Mouse (Mus musculus): ENCODE results near the gene Nup214. TPM values are rescaled to one million over a fixed set of nuclear protein-coding genes. Genes with fewer than 3 reads are reported as not detected.

Gene Nup214
- total and polyA plus RNA-seq, 3 experiments, result 33.1 to 90.8 (median 55.5) TPM

DNA sequence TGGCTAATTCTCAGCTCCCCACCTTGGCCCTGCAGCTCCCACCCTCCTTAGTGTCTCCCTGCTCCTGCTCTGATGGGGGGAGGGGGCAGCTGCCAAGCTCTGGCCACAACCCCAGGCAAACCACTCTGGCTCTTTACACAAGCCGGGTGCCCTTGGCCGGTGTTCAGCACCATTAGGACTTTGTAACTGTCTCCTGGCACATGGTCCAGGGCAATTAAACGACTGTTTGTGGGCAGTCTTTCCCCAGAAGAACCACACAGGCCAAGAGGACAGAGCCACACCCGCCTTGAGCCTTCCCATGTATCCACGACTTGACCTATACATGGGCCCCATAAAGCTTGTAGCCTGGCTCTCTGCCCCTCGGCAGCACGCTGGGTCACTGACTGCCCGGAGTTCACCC, 100.2 kb downstream of the Nup214 start:
- H3K36me3 ChIP-seq (replicated peaks), result peaks cover 15% of the 10 kb centered on the region
- TF ChIP-seq GATA2 (IDR thresholded peaks at IDR 0.05; ENCODE audit: borderline replicate concordance, low read depth, low read length) (no peak), TAL1 (conservative IDR thresholded peaks at IDR 0.05; ENCODE audit: low read depth, low read length) (no peak), CTCF (IDR thresholded peaks at IDR 0.05; ENCODE audit: low read depth, low read length) (no peak), POLR2AphosphoS5 (IDR thresholded peaks at IDR 0.05; ENCODE audit: insufficient replicate concordance, low read depth, low read length) (no peak), GATA1 (IDR thresholded peaks at IDR 0.05; ENCODE audit: borderline replicate concordance, low read length) (no peak)
- ATAC-seq (ENCODE audit: extremely low read depth, insufficient number of reproducible peaks, low FRiP score, poor library complexity, severe bottlenecking) (no peak), DNase-seq (ENCODE audit: low spot score) (no peak)
- peaks cover 25% of the 10 kb centered on the region for H3K4me1 ChIP-seq (ENCODE audit: insufficient read depth, low read depth, low read length)
- H3K27me3 ChIP-seq (ENCODE audit: insufficient read depth, low read length), result peaks cover 23% of the 10 kb centered on the region; the same call in 1 of the 2 replicates
- no peak overlapping the region for H3K4me3 ChIP-seq (ENCODE audit: low read depth, low read length)
- H3K9me3 ChIP-seq (replicated peaks), result no peaks in the 10 kb centered on the region

DNA sequence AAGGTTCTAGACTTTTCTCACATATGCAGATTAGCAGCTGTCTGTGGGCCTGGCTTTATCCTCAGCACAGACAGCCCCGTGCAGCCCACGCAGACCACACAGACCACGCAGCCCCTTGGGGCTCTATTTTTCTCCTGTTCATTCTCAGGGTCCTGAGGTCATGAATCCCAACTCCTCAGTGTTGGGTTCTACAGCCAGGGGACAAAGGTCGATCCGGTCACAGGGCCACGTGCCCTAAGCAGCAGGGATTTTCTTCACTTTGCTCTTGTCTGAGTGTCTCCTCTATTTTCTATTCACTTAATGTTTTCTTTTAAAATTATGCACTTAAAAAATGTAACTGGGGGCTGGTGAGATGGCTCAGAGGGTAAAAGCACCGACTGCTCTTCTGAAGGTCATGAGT, 101.1 kb downstream of the Nup214 start:
- Histone ChIP-seq H3K4me3 (ENCODE audit: low read depth, low read length) (no peak overlapping the region), H3K9me3 (replicated peaks) (no peaks in the 10 kb centered on the region), H3K36me3 (replicated peaks) (peaks cover 12% of the 10 kb centered on the region), H3K4me1 (ENCODE audit: insufficient read depth, low read depth, low read length) (peaks cover 26% of the 10 kb centered on the region), H3K27me3 (ENCODE audit: insufficient read depth, low read length) (peaks cover 19% of the 10 kb centered on the region; the same call in 1 of the 2 replicates)
- DNase-seq (ENCODE audit: low spot score) (no peak), ATAC-seq (ENCODE audit: extremely low read depth, insufficient number of reproducible peaks, low FRiP score, poor library complexity, severe bottlenecking) (no peak)
- no peak for TF ChIP-seq POLR2AphosphoS5 (IDR thresholded peaks at IDR 0.05; ENCODE audit: insufficient replicate concordance, low read depth, low read length)
- TF ChIP-seq CTCF (IDR thresholded peaks at IDR 0.05; ENCODE audit: low read depth, low read length), result no peak
- no peak for TF ChIP-seq TAL1 (conservative IDR thresholded peaks at IDR 0.05; ENCODE audit: low read depth, low read length)
- TF ChIP-seq GATA1 (IDR thresholded peaks at IDR 0.05; ENCODE audit: borderline replicate concordance, low read length), result no peak
- TF ChIP-seq GATA2 (IDR thresholded peaks at IDR 0.05; ENCODE audit: borderline replicate concordance, low read depth, low read length), result no peak

- peaks cover 26% of the 10 kb centered on the region for H3K27me3 ChIP-seq (ENCODE audit: insufficient read depth, low read length)
- no peak overlapping the region for H3K4me3 ChIP-seq (ENCODE audit: low read depth, low read length)
- H3K4me1 ChIP-seq (ENCODE audit: insufficient read depth, low read depth, low read length), result peaks cover 44% of the 10 kb centered on the region
- DNase-seq (ENCODE audit: low spot score) (no peak), ATAC-seq (ENCODE audit: extremely low read depth, insufficient number of reproducible peaks, low FRiP score, poor library complexity, severe bottlenecking) (no peak)
- H3K9me3 ChIP-seq (replicated peaks), result no peaks in the 10 kb centered on the region
- peaks cover 9% of the 10 kb centered on the region for H3K36me3 ChIP-seq (replicated peaks)
- TF ChIP-seq GATA1 (IDR thresholded peaks at IDR 0.05; ENCODE audit: borderline replicate concordance, low read length) (no peak), POLR2AphosphoS5 (IDR thresholded peaks at IDR 0.05; ENCODE audit: insufficient replicate concordance, low read depth, low read length) (no peak), CTCF (IDR thresholded peaks at IDR 0.05; ENCODE audit: low read depth, low read length) (no peak), GATA2 (IDR thresholded peaks at IDR 0.05; ENCODE audit: borderline replicate concordance, low read depth, low read length) (no peak), TAL1 (conservative IDR thresholded peaks at IDR 0.05; ENCODE audit: low read depth, low read length) (no peak)
These were observed 103.5 kb downstream of the Nup214 start for GRCm38 (mm10) chr2:32077744-32078143.

DNA sequence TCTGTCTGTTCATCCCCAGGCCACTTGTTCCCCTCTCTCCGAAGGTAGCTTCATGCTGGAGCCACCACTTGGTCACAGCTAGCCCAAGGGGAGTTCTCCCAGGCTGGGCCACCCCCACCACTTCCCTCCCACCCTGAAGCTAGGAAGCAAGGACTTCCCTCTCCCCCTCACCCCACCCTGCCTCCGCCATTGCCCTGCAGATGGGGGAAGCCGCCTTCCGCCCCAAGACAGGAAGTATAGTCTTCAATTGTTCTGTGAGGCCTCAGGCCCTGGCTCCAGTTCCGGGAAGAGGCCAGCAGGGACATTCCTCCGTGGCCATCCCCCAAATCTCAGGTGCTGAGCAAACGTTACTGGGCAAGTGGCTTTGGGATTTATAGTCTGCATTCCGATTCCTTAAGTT, 104.3 kb downstream of the Nup214 start:
- H3K9me3 ChIP-seq (replicated peaks), result peaks cover 5% of the 10 kb centered on the region
- peaks cover 48% of the 10 kb centered on the region for H3K4me1 ChIP-seq (ENCODE audit: insufficient read depth, low read depth, low read length)
- ATAC-seq (ENCODE audit: extremely low read depth, insufficient number of reproducible peaks, low FRiP score, poor library complexity, severe bottlenecking) (no peak), DNase-seq (ENCODE audit: low spot score) (no peak)
- H3K27me3 ChIP-seq (ENCODE audit: insufficient read depth, low read length), result peaks cover 29% of the 10 kb centered on the region
- H3K4me3 ChIP-seq (ENCODE audit: low read depth, low read length), result no peak overlapping the region
- H3K36me3 ChIP-seq (replicated peaks), result peaks cover 6% of the 10 kb centered on the region
- TF ChIP-seq TAL1 (conservative IDR thresholded peaks at IDR 0.05; ENCODE audit: low read depth, low read length), result no peak
- no peak for TF ChIP-seq CTCF (IDR thresholded peaks at IDR 0.05; ENCODE audit: low read depth, low read length)
- TF ChIP-seq POLR2AphosphoS5 (IDR thresholded peaks at IDR 0.05; ENCODE audit: insufficient replicate concordance, low read depth, low read length), result no peak
- TF ChIP-seq GATA1 (IDR thresholded peaks at IDR 0.05; ENCODE audit: borderline replicate concordance, low read length), result no peak
- no peak for TF ChIP-seq GATA2 (IDR thresholded peaks at IDR 0.05; ENCODE audit: borderline replicate concordance, low read depth, low read length)

- peaks cover 8% of the 10 kb centered on the region for H3K9me3 ChIP-seq (replicated peaks)
- H3K27me3 ChIP-seq (ENCODE audit: insufficient read depth, low read length), result peaks cover 30% of the 10 kb centered on the region
- H3K4me1 ChIP-seq (ENCODE audit: insufficient read depth, low read depth, low read length), result peaks cover 52% of the 10 kb centered on the region
- H3K36me3 ChIP-seq (replicated peaks), result peaks cover 3% of the 10 kb centered on the region
- TF ChIP-seq GATA1 (IDR thresholded peaks at IDR 0.05; ENCODE audit: borderline replicate concordance, low read length) (no peak), POLR2AphosphoS5 (IDR thresholded peaks at IDR 0.05; ENCODE audit: insufficient replicate concordance, low read depth, low read length) (no peak), TAL1 (conservative IDR thresholded peaks at IDR 0.05; ENCODE audit: low read depth, low read length) (no peak), GATA2 (IDR thresholded peaks at IDR 0.05; ENCODE audit: borderline replicate concordance, low read depth, low read length) (no peak), CTCF (IDR thresholded peaks at IDR 0.05; ENCODE audit: low read depth, low read length) (no peak)
- ATAC-seq (ENCODE audit: extremely low read depth, insufficient number of reproducible peaks, low FRiP score, poor library complexity, severe bottlenecking) (no peak), DNase-seq (ENCODE audit: low spot score) (no peak)
- no peak overlapping the region for H3K4me3 ChIP-seq (ENCODE audit: low read depth, low read length)
These were observed 105.0 kb downstream of the Nup214 start for GRCm38 (mm10) chr2:32079191-32079725.

DNA sequence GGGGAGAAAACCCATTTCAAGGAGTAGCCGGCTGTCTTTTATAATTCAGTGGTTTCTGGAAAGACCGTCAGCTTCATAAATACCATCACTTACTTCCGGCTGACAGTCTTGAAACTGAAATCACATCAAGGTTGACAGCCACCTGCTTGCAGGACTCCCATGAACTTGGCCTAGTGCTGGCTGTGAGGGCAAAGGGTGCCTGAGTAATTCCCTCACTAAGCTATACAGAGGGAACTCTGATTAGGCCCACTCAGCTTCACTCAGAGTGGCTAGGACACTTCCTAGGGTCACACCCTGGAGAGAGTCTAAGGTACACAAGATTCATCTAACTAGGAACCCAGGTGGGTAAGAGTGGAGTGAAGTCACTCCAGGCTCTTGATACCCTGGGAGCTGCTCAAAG, 106.4 kb downstream of the Nup214 start:
- no peak for ATAC-seq (ENCODE audit: extremely low read depth, insufficient number of reproducible peaks, low FRiP score, poor library complexity, severe bottlenecking)
- Histone ChIP-seq H3K4me1 (ENCODE audit: insufficient read depth, low read depth, low read length) (peaks cover 60% of the 10 kb centered on the region), H3K9me3 (replicated peaks) (peaks cover 11% of the 10 kb centered on the region), H3K36me3 (replicated peaks) (peaks cover 3% of the 10 kb centered on the region), H3K27me3 (ENCODE audit: insufficient read depth, low read length) (peaks cover 42% of the 10 kb centered on the region), H3K4me3 (ENCODE audit: low read depth, low read length) (no peak overlapping the region)
- no peak for DNase-seq (ENCODE audit: low spot score)
- no peak for TF ChIP-seq GATA1 (IDR thresholded peaks at IDR 0.05; ENCODE audit: borderline replicate concordance, low read length)
